Mouse (Mus musculus) testis, adult 2 months (tissue): Measurements from ENCODE around the gene Ap3b1.

Source experiments
- CTCF ChIP-seq: fragments of 200-500 bp; IDR thresholded peaks from 2 replicates; pipeline ENCODE4 v1.5.1; 2012; ENCODE audit warnings: low read depth, mild to moderate bottlenecking, inconsistent platforms, low read length, moderate library complexity; ENCODE audit not compliant: control insufficient read depth, insufficient read depth, insufficient replicate concordance
- POLR2A ChIP-seq: fragments of 200-500 bp; IDR thresholded peaks from 2 replicates; pipeline ENCODE4 v1.6.1; 2012; ENCODE audit warnings: low read depth, mild to moderate bottlenecking, inconsistent platforms, low read length, moderate library complexity; ENCODE audit not compliant: control insufficient read depth

DNA sequence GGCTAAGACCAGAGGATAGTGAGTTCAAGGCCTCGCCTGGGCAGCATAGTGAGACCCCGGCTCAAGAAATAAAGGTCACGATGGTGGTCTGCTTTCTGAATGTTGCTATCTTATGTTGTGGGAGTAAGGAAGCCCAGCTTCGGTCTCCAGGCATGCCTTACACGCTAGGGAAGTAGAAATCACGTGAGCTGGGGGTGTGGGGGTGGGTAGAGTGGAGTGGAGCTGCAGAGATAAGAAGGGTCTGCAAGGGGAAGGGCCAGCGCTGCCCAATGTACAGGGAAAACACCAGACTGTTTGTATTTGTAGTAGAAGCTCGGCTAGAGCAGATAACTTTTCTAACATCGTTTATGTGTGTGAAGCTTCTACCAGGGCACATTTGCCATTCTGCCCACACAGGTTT, 155.1 kb downstream of the Ap3b1 start:
- TF ChIP-seq CTCF (no peak), POLR2A (no peak)
